Mouse (Mus musculus): ENCODE data around the gene Slc48a1. TPM values are rescaled to one million over a fixed set of nuclear protein-coding genes. Genes with fewer than 3 reads are reported as not detected.
A peak's percentile ranks its signal among the peaks of the same experiment; 100 is the strongest.

The Slc48a1 gene
- total and polyA plus RNA-seq, 3 experiments, result 116 to 299 TPM; not detected in 1

DNA sequence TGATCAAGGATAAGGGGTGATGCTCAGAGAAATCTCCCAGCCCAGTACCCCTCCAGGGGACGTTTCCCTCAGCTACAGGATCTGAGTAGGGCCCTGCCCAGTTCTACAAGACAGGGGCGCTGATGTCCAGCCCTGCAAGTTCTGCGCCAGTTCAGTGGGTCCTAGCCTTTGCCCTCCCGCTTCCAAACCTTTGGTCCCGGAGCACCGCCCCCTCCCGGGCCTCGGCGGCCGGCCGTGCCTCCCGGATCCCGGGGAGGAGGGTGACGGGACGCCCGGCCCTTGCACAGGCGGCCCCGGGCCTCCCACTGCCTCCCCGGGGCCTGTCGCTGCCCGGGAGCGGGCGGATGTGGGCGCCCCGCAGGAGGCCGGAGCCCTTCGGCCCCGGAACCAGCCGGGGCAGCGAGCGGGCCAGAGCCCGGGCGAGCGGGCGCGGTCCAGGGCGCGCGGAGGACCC lies 52.5 kb downstream of the Slc48a1 start:
- peaks cover 94% of the 10 kb centered on the region for H3K79me2 ChIP-seq (ENCODE audit: control insufficient read depth, insufficient read depth, low read length, poor library complexity)
- no peaks in the 10 kb centered on the region for H3K9me3 ChIP-seq (replicated peaks; ENCODE audit: insufficient read depth, low read length)
- no peak for TF ChIP-seq UBTF (IDR thresholded peaks at IDR 0.05; ENCODE audit: borderline replicate concordance, insufficient read depth, low read depth, low read length)
- no peak for TF ChIP-seq ZC3H11A (IDR thresholded peaks at IDR 0.05; ENCODE audit: low read depth, low read length)
- no peak for TF ChIP-seq KAT2A (conservative IDR thresholded peaks at IDR 0.05; ENCODE audit: low read depth, low read length)
- TF ChIP-seq TAL1 (IDR thresholded peaks at IDR 0.05; ENCODE audit: low read length), result no peak
- no peak for TF ChIP-seq MXI1 (IDR thresholded peaks at IDR 0.05; ENCODE audit: low read depth, low read length)
- TF ChIP-seq CHD1 (IDR thresholded peaks at IDR 0.05; ENCODE audit: low read depth, low read length), result peak; percentile 81; the same call in 1 of the 2 replicates
- no peak for TF ChIP-seq MAFK (IDR thresholded peaks at IDR 0.05; ENCODE audit: borderline replicate concordance, low read depth, low read length)
- TF ChIP-seq BHLHE40 (IDR thresholded peaks at IDR 0.05; ENCODE audit: borderline replicate concordance, low read depth, low read length), result no peak
- peak; percentile 50; the same call in 1 of the 2 replicates for TF ChIP-seq ZMIZ1 (IDR thresholded peaks at IDR 0.05; ENCODE audit: low read depth, low read length)
- 0 out of 2 replicates have a peak, but pooled peaks have one; percentile 14 for TF ChIP-seq MAX (IDR thresholded peaks at IDR 0.05; ENCODE audit: low read length)
- 0 out of 4 replicates have a peak, but pooled peaks of 1 of the 2 experiments have one; percentile 25 for TF ChIP-seq EP300 (IDR thresholded peaks at IDR 0.05; ENCODE audit: low read depth in 1 of 2, low read length in 2 of 2)
- no peak for TF ChIP-seq POLR2AphosphoS5 (IDR thresholded peaks at IDR 0.05; ENCODE audit: borderline replicate concordance, low read depth, low read length)
- TF ChIP-seq NELFE (IDR thresholded peaks at IDR 0.05; ENCODE audit: low read depth, low read length), result peak; percentile 16
- TF ChIP-seq POLR2A (IDR thresholded peaks at IDR 0.05; ENCODE audit: control insufficient read depth in 1 of 2, insufficient read depth in 1 of 2, low read depth in 1 of 2, low read length in 2 of 2, poor library complexity in 1 of 2), result peak in 1 of 2 experiments; percentile 20; a peak in 2 of 4 replicates
- 0 out of 2 replicates have a peak, but pooled peaks have one; percentile 5 for TF ChIP-seq NRF1 (IDR thresholded peaks at IDR 0.05; ENCODE audit: insufficient read depth, low read depth, low read length, poor library complexity, severe bottlenecking)
- no peak for TF ChIP-seq ELF1 (IDR thresholded peaks at IDR 0.05; ENCODE audit: low read depth, low read length)
- H3K27me3 ChIP-seq (ENCODE audit: control insufficient read depth in 1 of 2, insufficient read depth in 2 of 2, low read length in 2 of 2), result no peaks in the 10 kb centered on the region
- peak overlapping the region; percentile 56 to 79 for H3K4me3 ChIP-seq (ENCODE audit: control insufficient read depth in 1 of 2, insufficient read depth in 1 of 2, low read depth in 2 of 2, low read length in 2 of 2)
- peaks cover 44 to 72% of the 10 kb centered on the region in 2 experiments for H3K4me1 ChIP-seq (ENCODE audit: control insufficient read depth in 1 of 2, insufficient read depth in 2 of 2, low read length in 2 of 2)
- H3K36me3 ChIP-seq (ENCODE audit: control insufficient read depth in 1 of 2, insufficient read depth in 2 of 2, low read length in 2 of 2), result peaks cover 36 to 64% of the 10 kb centered on the region in 2 experiments
- DNase-seq (ENCODE audit: low read depth, low spot score), result peak; percentile 67
- peak overlapping the region; percentile 14 for H3K27ac ChIP-seq (ENCODE audit: control insufficient read depth, low read depth, low read length)
- peak overlapping the region; percentile 82 for H3K9ac ChIP-seq (ENCODE audit: control insufficient read depth, low read depth, low read length, poor library complexity, severe bottlenecking)

DNA sequence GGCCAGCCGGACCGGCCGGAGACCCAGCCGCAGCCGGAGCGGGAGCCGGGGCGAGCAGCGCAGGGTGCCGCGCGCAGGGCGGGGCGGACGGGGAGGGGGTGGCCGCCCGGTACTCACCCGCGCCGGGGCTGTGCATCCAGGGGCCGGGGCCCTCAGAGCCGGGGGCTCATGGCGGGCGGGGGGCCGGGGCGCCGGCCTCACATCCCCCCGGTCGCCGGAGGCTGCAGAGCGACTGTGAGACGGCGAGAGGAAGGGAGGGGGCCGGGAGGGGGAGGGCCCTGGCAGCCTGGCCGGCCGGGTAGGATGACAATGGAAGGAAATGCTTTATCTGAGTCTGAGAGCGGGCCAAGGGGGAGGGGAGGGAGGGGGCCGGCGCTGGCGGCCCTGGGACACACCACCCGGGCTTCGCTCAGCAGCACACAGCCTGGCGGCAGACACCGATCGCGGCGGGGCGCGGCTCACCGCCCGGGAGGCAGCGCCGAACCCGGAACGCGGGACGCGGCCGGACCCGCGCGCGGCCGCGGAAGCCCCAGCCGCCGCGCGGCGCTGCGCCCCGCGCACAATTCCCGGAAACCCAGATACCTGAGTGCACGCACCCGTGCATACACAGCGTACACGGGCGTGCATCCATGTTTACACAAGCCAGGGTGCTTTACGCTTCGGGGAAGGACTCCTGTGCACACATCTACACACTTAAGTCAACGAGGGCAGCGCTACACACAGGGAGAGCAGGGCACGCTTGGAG lies 53.1 kb downstream of the Slc48a1 start:
- H3K36me3 ChIP-seq (ENCODE audit: control insufficient read depth in 1 of 2, insufficient read depth in 2 of 2, low read length in 2 of 2), result peaks cover 33 to 60% of the 10 kb centered on the region in 2 experiments
- peak overlapping the region; percentile 72 for H3K27ac ChIP-seq (ENCODE audit: control insufficient read depth, low read depth, low read length)
- no peaks in the 10 kb centered on the region for H3K9me3 ChIP-seq (replicated peaks; ENCODE audit: insufficient read depth, low read length)
- peaks cover 95% of the 10 kb centered on the region for H3K79me2 ChIP-seq (ENCODE audit: control insufficient read depth, insufficient read depth, low read length, poor library complexity)
- no peaks in the 10 kb centered on the region for H3K27me3 ChIP-seq (ENCODE audit: control insufficient read depth in 1 of 2, insufficient read depth in 2 of 2, low read length in 2 of 2)
- peak overlapping the region; percentile 70 to 79 for H3K4me3 ChIP-seq (ENCODE audit: control insufficient read depth in 1 of 2, insufficient read depth in 1 of 2, low read depth in 2 of 2, low read length in 2 of 2)
- peaks cover 38 to 69% of the 10 kb centered on the region in 2 experiments for H3K4me1 ChIP-seq (ENCODE audit: control insufficient read depth in 1 of 2, insufficient read depth in 2 of 2, low read length in 2 of 2)
- H3K9ac ChIP-seq (ENCODE audit: control insufficient read depth, low read depth, low read length, poor library complexity, severe bottlenecking), result peak overlapping the region; percentile 82
- peak; percentile 95 for DNase-seq (ENCODE audit: low read depth, low spot score)
- TF ChIP-seq MXI1 (IDR thresholded peaks at IDR 0.05; ENCODE audit: low read depth, low read length) (peak; percentile 46; the same call in 1 of the 2 replicates), MYC (IDR thresholded peaks at IDR 0.05; ENCODE audit: low read depth, low read length) (peak; percentile 46; the same call in 1 of the 2 replicates), SIN3A (IDR thresholded peaks at IDR 0.05; ENCODE audit: low read length) (peak; percentile 82), ZKSCAN1 (IDR thresholded peaks at IDR 0.05; ENCODE audit: low read depth, low read length) (no peak), USF1 (IDR thresholded peaks at IDR 0.05; ENCODE audit: low read depth, low read length) (no peak), TCF12 (IDR thresholded peaks at IDR 0.05; ENCODE audit: low read depth, low read length) (peak; percentile 75), EP300 (IDR thresholded peaks at IDR 0.05; ENCODE audit: low read depth in 1 of 2, low read length in 2 of 2) (peak; percentile 2 to 70; a peak in 2 of 4 replicates), E2F4 (IDR thresholded peaks at IDR 0.05; ENCODE audit: borderline replicate concordance, low read depth, low read length) (no peak), HCFC1 (IDR thresholded peaks at IDR 0.05; ENCODE audit: low read depth, low read length) (0 out of 2 replicates have a peak, but pooled peaks have one; percentile 49), NELFE (IDR thresholded peaks at IDR 0.05; ENCODE audit: low read depth, low read length) (peak; percentile 22), ZC3H11A (IDR thresholded peaks at IDR 0.05; ENCODE audit: low read depth, low read length) (no peak), POLR2AphosphoS2 (IDR thresholded peaks at IDR 0.05; ENCODE audit: low read length) (no peak), POLR2AphosphoS5 (IDR thresholded peaks at IDR 0.05; ENCODE audit: borderline replicate concordance, low read depth, low read length) (0 out of 2 replicates have a peak, but pooled peaks have one; percentile 39), ZNF384 (IDR thresholded peaks at IDR 0.05; ENCODE audit: low read depth, low read length) (no peak), ETS1 (IDR thresholded peaks at IDR 0.05; ENCODE audit: low read depth, low read length) (peak; percentile 83), JUND (IDR thresholded peaks at IDR 0.05; ENCODE audit: low read depth, low read length) (no peak), MAX (IDR thresholded peaks at IDR 0.05; ENCODE audit: low read length) (peak; percentile 71), SMC3 (IDR thresholded peaks at IDR 0.05; ENCODE audit: low read depth, low read length) (no peak)

Measured in MEL (cell line).